Mouse (Mus musculus) macrophage (primary cell): Measurements from ENCODE around the gene Pepd. TPM values are rescaled to one million over a fixed set of nuclear protein-coding genes. Genes with fewer than 3 reads are reported as not detected.

Experiments
- H3K27ac ChIP-seq: fragments of 350-480 bp; formaldehyde crosslinking; 2 replicates; pipeline ENCODE4 v1.9.0; 2021
- H3K36me3 ChIP-seq: fragments of 350-480 bp; formaldehyde crosslinking; 2 replicates; pipeline ENCODE4 v1.9.0; 2021; ENCODE audit errors: inconsistent target
- H3K4me3 ChIP-seq: fragments of 350-480 bp; formaldehyde crosslinking; 2 replicates; pipeline ENCODE4 v1.9.0; 2021; ENCODE audit errors: inconsistent target
- H3K79me2 ChIP-seq: fragments of 350-480 bp; formaldehyde crosslinking; 2 replicates; pipeline ENCODE4 v1.9.0; 2021; ENCODE audit errors: inconsistent target
- WGBS: methylation state at CpG from one replicate; pipeline ENCODE4 v1.1.7; 2026; ENCODE audit warnings: inconsistent platforms; ENCODE audit not compliant: missing documents; 5-methylcytosine and 5-hydroxymethylcytosine counted together
- polyA plus RNA-seq: library from polyadenylated mRNA; stranded (reverse); fragments of 250-400 nt; gene quantifications from 3 replicates; pipeline ENCODE4 v1.2.4, GENCODE M21; 2018; ENCODE audit warnings: inconsistent platforms

Gene Pepd
- polyA plus RNA-seq, 1 experiment from 2014 or later, result 61.8 TPM

DNA sequence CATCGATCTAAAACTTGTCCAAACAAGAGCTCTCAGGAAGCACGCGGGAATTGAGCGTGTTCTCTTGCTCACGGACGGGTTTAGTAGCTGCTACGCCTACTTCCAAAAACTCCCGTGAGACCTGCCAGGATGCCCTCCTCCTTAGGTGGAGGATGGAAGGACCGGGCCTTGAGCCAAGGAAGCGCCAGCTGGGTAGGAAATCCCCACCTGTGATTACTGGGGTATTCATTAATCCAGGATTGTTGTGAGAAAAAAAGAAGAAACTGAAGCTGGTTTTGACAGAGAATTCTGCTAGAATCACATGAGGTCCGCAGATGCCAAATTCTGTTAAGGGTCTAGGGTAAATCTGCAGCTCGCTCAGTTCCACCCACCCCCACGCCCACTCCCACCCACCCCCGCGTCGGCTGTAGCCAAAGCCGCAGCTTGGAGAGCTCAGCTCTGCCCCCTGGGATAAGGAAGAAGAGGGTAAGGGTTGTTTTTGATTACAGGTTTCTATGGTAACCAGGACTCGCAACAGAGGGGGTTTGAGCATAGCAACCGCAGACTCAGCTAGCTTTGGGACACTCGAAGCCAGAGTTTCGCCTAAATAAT, 174.2 kb downstream of the Pepd start:
- Histone ChIP-seq H3K4me3 (no peak overlapping the region; the same call in 1 of the 2 replicates), H3K27ac (no peak overlapping the region), H3K79me2 (no peaks in the 10 kb centered on the region), H3K36me3 (no peaks in the 10 kb centered on the region)
- WGBS, result 9% methylated on average over 21 of the region's 21 CpGs

DNA sequence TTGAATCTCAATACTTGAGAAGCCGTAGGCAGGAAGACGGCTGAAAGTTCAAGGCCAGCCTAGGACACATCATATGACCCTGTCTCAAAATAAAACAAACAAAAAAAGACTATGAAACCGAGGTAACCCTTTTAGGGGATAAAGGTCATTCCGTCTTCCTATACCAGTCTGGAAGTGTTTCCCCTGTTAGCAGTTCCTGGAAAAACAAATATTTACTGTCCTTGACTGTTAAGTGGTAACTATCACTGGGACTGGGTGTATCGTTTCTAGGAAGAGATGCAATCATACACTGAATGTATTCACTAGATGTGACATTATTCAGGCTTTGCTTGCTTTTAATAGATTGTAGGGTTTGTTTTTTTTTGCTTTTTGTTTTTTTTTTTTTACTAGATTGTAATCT, 178.4 kb downstream of the Pepd start:
- 93% methylated on average over 5 of the region's 5 CpGs for WGBS
- no peaks in the 10 kb centered on the region for H3K36me3 ChIP-seq
- H3K27ac ChIP-seq, result no peak overlapping the region
- no peaks in the 10 kb centered on the region for H3K79me2 ChIP-seq
- H3K4me3 ChIP-seq, result no peak overlapping the region

Other genes starting within 250 kb of the Pepd start
- not detected in 3 replicates for gene Chst8, start 99.7 kb upstream of the Pepd start, polyA plus RNA-seq
- gene Cebpg, start 144.2 kb downstream of the Pepd start, polyA plus RNA-seq, result 19.8 to 31.4 TPM (median 27.0 TPM) in 3 replicates
- gene Cebpa, start 206.9 kb downstream of the Pepd start, polyA plus RNA-seq, result 58.4 to 104 TPM (median 95.9 TPM) in 3 replicates